Mouse (Mus musculus) adrenal gland (tissue): ENCODE results near the gene S1pr3.

Experiments used
- intact Hi-C: fragments of 180-260 bp; cut with DNase I; formaldehyde crosslinking; loops from one replicate; pipeline ENCODE4 v1.15.1; 2025

The S1pr3 gene

DNA sequence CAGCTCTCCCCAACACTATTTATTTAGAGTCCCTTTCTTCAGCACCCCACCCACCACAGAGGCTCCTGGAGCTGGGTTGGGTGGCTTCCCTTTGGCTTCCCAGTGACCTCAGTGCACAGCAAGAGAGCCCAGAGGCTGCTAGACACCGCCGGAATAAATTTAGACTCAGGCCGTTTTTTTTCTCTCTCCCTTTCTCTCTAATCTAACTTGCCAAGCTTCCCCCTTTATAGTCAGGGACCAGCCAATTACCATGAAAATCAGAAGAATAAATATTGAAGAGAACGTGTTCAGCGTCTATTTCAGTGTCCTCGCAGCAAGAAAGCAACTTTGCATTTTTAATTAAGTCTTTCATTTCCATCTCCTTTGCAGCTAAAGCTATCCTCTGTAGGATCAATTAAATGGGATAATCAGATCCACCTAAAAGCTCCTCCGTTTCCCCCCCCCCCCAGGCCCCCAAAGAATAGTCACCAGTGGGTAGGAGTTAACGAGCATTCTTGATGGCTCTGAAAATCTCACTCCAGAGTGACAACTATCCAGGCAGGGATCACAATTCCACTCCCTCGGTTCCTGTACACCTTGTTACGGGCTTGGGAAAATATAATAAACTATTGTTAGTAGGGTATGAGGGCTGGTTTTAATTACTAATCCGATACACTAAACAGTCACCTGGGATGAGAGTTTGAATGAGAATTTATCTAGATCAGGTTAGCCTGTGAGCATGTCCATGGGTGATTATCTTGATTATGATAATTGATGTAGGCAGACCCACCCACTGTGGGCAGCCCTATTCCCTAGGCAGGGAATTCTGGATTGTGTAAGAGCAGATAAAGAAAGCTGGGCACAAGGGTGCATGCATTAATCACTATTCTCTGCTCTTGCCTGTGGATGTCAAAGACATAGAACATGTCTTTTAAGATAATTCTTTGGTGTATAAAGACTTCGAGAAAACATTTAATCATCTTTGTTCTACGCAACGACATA, 29.0 kb downstream of the S1pr3 start:
- intact Hi-C loops = loop anchor here (10.0 kb wide), 1 partner anchor 177 kb away; no protein-coding TSS in a partner anchor

DNA sequence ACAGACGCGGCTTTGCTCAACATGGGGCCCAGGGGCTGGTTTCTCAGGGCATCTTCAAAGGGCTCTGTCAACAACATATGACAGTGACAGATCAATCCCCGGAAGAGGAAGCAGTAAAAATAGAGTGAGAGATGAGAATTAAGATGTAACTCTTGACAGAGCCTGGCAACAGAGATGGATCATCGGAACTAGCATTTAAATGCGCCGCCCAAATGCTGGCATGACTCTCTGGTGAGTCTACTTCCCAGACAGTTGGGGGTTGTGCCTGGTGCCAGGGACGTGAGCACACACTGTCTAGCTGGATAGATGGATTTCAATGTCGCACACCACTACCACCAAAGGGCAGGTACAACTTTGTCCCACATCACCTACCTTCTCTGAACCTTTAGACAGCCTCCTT, 34.5 kb downstream of the S1pr3 start:
- intact Hi-C loops = no loop called here

DNA sequence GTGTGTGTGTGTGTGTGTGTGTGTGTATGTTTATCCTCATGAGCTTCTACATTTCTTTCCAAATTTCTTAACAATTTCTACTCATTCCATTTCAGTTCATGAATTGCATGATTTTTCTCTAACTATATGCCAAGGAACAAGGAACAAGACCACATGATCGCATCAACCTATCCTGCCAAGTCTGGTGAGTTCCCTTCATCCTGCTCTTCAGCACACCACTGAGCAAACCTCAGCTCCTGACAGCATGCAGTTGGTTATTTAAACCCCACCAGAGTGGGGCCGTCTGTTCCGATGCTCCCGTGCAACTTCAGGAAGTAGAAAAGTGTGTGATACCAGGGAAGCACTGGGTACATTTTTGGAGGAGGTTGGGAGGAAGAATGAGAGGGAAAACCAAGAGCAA, 38.1 kb downstream of the S1pr3 start:
- intact Hi-C loops = no loop called here

DNA sequence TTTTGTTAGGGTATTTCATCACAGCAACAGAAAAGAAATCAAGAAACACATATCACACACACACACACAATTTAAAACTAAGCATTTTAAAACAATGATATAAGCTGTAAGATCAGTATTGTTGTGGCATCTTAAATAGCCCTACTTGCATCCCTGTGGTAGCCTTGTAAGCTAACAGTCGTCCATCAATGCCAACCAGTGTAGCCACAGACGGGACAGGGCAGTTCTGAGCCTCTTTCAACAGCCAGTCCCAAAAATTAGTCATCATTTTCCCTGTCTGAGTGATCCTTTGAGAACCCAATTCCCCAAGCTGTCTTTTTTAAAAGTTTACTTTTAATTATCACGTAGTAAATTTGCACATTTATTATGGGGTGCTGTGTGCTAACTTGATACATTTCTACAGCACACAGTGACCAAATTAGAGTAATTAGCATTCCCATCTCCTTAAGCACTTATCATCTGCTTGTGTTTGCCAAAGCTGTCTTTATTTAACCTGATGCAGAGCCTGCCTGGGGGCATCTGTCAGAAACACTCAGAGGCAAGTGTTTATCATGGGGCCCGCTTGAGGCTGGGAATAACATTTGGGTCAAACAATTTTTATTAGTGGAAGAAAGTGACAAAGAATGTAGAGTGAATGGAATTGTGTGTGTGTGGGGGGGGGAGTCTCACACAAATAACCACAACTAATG, 47.9 kb downstream of the S1pr3 start:
- intact Hi-C loops = no loop called here

DNA sequence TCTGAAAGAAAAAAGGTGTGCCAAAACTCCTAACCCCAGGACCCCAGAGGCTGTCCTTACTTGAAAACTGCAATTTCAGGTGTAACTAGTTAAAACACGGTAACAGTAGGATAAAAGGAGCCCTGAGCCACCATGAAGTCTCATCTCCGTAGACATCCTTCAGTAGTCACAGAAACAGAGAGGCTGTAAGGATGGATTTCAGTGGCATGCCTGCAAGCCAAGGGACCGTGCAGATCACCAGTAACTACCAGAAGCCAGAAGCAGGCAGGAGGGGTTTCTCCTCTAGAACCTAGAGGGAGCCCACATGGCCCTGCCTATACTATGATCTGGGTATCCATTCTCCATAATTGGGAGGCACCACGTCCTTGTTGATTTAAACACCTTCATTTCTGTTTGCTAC, 55.9 kb downstream of the S1pr3 start:
- intact Hi-C loops = no loop called here

DNA sequence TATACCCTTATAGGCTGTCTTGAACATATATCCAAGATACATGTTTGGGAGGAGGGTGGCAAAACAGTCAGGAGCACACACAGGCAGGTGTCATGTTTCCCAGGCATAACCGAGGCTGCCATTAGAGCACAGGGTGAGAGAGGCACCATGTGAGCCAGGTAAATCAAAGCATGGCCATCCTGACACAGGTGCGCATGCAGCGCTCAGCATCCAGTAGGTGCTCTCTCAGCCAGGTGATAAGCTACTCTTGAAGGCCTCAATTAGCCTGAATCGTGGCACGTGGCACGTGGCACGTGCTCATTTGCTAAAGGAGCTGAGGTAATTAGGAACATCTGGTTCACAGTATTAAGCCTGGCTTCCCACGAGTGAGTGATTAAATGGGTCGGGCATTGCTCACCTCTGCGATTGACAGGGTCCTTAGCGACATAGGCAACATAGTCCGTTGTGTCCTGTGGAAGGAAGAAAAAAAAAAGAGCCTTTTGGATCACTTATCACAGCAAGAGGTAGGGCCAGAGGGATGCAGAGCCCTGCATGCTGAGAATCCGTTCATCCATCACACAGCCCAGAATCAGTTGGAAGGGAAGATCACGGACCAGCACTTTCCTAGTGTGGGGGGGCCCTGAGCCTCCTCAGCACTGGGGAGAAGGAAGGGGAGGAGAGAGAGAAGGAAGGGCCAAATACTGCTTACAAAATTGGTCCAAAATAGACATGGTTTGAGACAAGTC, 57.8 kb downstream of the S1pr3 start:
- intact Hi-C loops = no loop called here

DNA sequence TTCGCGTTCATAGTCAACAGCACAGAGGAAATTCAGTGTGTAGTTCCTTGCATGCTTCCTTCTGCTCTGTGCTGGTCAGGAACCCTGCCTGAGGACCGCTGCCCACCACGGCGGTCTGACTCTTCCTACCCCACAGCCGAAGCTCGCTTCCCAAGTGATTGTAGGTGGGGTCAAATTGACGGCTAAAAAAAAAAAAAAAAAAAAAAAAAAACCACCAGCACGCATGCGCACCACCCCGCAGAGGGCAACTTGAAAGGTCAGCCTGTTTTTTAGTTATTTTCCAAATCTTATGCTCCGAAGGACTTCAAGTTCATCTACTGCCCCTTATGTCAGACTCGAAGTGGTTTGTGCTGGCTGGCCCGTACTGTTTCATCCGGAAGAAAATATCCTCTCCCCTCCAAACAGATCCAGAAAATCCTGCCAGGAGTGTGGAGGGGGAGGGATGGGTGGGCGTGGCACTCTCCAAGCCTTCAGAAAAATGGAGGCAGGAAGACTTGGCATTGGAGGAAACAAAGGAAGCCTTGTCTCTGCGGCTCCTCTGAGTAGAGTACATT, 60.3 kb downstream of the S1pr3 start:
- intact Hi-C loops = no loop called here
